Mouse (Mus musculus) erythroblast, embryonic 14.5 days (primary cell): ENCODE data around the gene Gng7.

Experiments used
- GATA1 ChIP-seq: IDR thresholded peaks from 2 replicates; pipeline ENCODE4 v1.6.1; 2012; ENCODE audit warnings: low read length, inconsistent platforms, mixed read lengths
- TAL1 ChIP-seq: IDR thresholded peaks from 3 replicates; pipeline ENCODE4 v1.6.1; 2012; ENCODE audit warnings: low read length, inconsistent platforms, mixed read lengths

GRCm38 (mm10) chr10:80932700-80933420 is 81.9 kb downstream of the Gng7 start:
- TF ChIP-seq TAL1 (no peak), GATA1 (no peak)
